Mouse (Mus musculus) embryonic facial prominence, embryonic 11.5 days (tissue): ENCODE measurements at regions not wholly inside any gene's neighbourhood (a gene's known extent, or its start where the extent isn't known, plus 50 kb on each side); places are given as distances from the start of the nearest gene placed in this dataset.

Experiments used
- ATAC-seq: fragments of 200-750 bp; cut with Nextera tagmentation; replicated peaks from 2 replicates; pipeline ENCODE4 v1.8.0; 2017; ENCODE audit warnings: low read depth; ENCODE audit not compliant: insufficient number of reproducible peaks, low FRiP score, low TSS enrichment
- DNase-seq: peaks from one replicate; pipeline ENCODE4 v3.0.0-alpha.2; 2015; ENCODE audit warnings: low spot score
- H3K27ac ChIP-seq: fragments of 300-500 bp; sonication (generic); replicated peaks from 2 replicates; pipeline ENCODE4 v1.5.1; 2014; ENCODE audit warnings: mild to moderate bottlenecking, low read depth, low read length, control low read depth
- H3K27me3 ChIP-seq: fragments of 300-500 bp; sonication (generic); 2 replicates; pipeline ENCODE4 v1.6.1; 2014; ENCODE audit warnings: mild to moderate bottlenecking, low read length, moderate library complexity, mixed read lengths; ENCODE audit not compliant: control insufficient read depth, insufficient read depth
- H3K36me3 ChIP-seq: fragments of 300-500 bp; sonication (generic); replicated peaks from 2 replicates; pipeline ENCODE4 v1.6.1; 2014; ENCODE audit warnings: low read depth, mild to moderate bottlenecking, low read length, moderate library complexity, mixed read lengths; ENCODE audit not compliant: control insufficient read depth, insufficient read depth
- H3K4me1 ChIP-seq: fragments of 300-500 bp; sonication (generic); 2 replicates; pipeline ENCODE4 v1.6.1; 2014; ENCODE audit warnings: low read length, mixed read lengths; ENCODE audit not compliant: control insufficient read depth, insufficient read depth
- H3K4me2 ChIP-seq: fragments of 300-500 bp; sonication (generic); 2 replicates; pipeline ENCODE4 v1.6.1; 2014; ENCODE audit warnings: low read depth, mild to moderate bottlenecking, control low read depth, low read length, moderate library complexity
- H3K4me3 ChIP-seq: fragments of 300-500 bp; sonication (generic); 2 replicates; pipeline ENCODE4 v1.5.1; 2014; ENCODE audit warnings: low read depth, low read length, control low read depth
- H3K9ac ChIP-seq: fragments of 300-500 bp; sonication (generic); replicated peaks from 2 replicates; pipeline ENCODE4 v1.6.1; 2014; ENCODE audit warnings: mild to moderate bottlenecking, control low read depth, low read length
- H3K9me3 ChIP-seq: fragments of 300-500 bp; sonication (generic); replicated peaks from 2 replicates; pipeline ENCODE4 v1.6.1; 2016; ENCODE audit warnings: mild to moderate bottlenecking, low read length, inconsistent platforms, mixed read lengths; ENCODE audit not compliant: control insufficient read depth
- WGBS: fragments of 180-500 bp; shearing (Covaris S2); extraction: QIAGEN DNeasy Blood & Tissue Kit; methylation state at CpG from one replicate; pipeline ENCODE4 v1.1.7; 2014; 5-methylcytosine and 5-hydroxymethylcytosine counted together

DNA sequence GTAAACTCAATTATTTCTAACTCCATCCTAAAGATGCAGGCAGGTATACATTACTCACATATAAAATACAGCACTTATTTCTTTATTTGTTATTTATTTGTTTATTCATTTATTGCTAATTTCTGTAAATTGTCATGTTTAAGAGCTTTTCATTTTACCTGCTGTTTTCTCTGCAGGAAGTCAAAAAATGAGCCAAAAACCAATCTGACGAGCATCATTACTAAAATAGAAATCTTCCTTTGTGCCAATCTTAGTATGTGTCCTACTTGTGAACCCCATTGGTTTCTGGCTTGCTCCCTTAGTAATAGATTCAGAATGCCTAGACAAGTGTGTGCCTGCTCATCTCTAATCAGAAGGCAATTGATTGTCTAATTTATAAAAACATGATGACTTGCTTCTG lies 495.1 kb upstream of the Manea start:
- no peak overlapping the region for H3K4me3 ChIP-seq
- no peak for ATAC-seq

DNA sequence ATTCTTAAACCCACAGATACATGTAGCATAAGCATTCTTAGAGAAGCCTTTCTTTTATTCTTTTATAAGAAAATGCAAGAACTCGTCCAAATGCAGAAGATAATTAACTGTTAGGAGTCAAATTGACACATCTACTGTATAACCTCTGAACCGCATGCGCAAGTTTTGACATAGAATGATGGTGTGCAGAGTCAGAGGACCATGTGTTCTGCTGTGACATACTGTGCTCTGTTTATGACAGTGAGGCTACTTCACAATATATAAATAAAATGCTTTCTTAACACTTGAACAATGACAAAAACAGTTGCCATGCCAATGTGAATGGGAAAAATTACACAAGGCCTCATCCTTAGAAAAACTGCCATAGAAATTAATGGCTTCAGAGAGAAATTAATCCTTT lies 454.1 kb upstream of the Manea start:
- DNase-seq: no peak
- WGBS: 84% methylated on average over 3 of the region's 3 CpGs
- ATAC-seq: no peak
- Histone ChIP-seq H3K36me3 (no peaks in the 10 kb centered on the region), H3K9ac (no peak overlapping the region), H3K4me2 (no peak overlapping the region), H3K4me3 (no peak overlapping the region), H3K4me1 (no peaks in the 10 kb centered on the region), H3K9me3 (no peaks in the 10 kb centered on the region), H3K27me3 (no peaks in the 10 kb centered on the region), H3K27ac (no peak overlapping the region)

More for the DNA sequence above, 495.1 kb upstream of the Manea start:
- Histone ChIP-seq H3K36me3 (no peaks in the 10 kb centered on the region), H3K9me3 (no peaks in the 10 kb centered on the region), H3K9ac (no peak overlapping the region), H3K4me1 (no peaks in the 10 kb centered on the region), H3K27ac (no peak overlapping the region), H3K27me3 (no peaks in the 10 kb centered on the region), H3K4me2 (no peak overlapping the region)
- 76% methylated on average over 1 of the region's 1 CpGs for WGBS
- no peak for DNase-seq

DNA sequence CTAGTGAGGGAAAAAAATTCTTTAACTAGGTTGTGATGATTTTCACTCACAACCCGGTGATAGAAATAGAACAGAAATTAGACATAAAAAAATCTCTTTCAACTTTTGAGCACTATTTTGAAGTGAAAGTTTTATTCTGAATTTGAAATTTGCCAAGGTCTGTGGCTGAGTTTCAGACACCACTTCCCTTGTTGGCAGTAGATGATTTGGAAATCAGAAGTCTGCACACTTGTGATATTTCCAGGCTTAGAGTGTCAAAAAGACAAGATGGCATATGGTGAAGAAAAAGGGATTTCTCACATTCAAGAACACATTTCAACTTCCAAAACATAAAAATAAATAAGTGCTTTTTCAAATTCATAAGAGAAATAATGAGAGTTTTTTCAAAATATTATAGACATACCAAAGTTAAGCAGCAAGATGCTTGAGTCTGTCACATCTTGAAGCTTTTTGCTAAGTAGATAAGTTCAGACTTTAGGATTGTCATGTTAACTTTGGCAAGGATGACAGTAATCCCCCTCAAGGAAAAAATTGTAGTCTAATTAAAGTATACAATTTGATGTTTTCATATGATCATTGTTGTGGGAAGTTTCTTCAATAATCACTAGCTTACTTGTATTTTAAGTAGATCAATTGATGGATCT lies 446.6 kb upstream of the Manea start:
- 89% methylated on average over 1 of the region's 1 CpGs for WGBS

DNA sequence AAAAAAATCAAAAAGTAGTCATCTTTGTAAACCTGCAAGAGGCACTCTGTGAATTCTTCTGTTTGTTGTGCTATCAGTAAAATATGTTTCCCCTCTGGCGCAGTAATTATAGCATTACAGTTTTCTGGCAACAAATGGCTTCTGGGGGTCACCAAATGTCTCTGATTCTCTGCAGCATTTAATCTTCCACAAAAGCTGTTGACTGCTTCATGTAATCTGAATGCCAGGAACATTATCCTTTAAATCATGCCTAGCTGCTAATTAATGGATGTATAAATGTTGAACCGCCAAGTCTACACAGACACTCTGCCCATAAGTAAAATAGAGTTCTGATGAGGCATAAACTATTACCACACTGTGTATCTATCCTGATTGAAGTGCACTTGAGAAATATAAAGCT lies 421.2 kb upstream of the Manea start:
- Histone ChIP-seq H3K9ac (no peak overlapping the region), H3K4me2 (no peak overlapping the region), H3K4me1 (no peaks in the 10 kb centered on the region), H3K9me3 (no peaks in the 10 kb centered on the region), H3K27me3 (no peaks in the 10 kb centered on the region), H3K4me3 (no peak overlapping the region), H3K27ac (no peak overlapping the region), H3K36me3 (no peaks in the 10 kb centered on the region)
- ATAC-seq (no peak), DNase-seq (peak; percentile 1)
- WGBS: 79% methylated on average over 2 of the region's 2 CpGs

More for the DNA sequence above, 446.6 kb upstream of the Manea start:
- H3K27ac ChIP-seq: no peak overlapping the region
- DNase-seq (no peak), ATAC-seq (no peak)
- H3K9ac ChIP-seq: no peak overlapping the region
- H3K4me2 ChIP-seq: no peak overlapping the region
- H3K36me3 ChIP-seq: no peaks in the 10 kb centered on the region
- H3K9me3 ChIP-seq: no peaks in the 10 kb centered on the region
- H3K27me3 ChIP-seq: no peaks in the 10 kb centered on the region
- H3K4me3 ChIP-seq: no peak overlapping the region
- no peaks in the 10 kb centered on the region for H3K4me1 ChIP-seq

DNA sequence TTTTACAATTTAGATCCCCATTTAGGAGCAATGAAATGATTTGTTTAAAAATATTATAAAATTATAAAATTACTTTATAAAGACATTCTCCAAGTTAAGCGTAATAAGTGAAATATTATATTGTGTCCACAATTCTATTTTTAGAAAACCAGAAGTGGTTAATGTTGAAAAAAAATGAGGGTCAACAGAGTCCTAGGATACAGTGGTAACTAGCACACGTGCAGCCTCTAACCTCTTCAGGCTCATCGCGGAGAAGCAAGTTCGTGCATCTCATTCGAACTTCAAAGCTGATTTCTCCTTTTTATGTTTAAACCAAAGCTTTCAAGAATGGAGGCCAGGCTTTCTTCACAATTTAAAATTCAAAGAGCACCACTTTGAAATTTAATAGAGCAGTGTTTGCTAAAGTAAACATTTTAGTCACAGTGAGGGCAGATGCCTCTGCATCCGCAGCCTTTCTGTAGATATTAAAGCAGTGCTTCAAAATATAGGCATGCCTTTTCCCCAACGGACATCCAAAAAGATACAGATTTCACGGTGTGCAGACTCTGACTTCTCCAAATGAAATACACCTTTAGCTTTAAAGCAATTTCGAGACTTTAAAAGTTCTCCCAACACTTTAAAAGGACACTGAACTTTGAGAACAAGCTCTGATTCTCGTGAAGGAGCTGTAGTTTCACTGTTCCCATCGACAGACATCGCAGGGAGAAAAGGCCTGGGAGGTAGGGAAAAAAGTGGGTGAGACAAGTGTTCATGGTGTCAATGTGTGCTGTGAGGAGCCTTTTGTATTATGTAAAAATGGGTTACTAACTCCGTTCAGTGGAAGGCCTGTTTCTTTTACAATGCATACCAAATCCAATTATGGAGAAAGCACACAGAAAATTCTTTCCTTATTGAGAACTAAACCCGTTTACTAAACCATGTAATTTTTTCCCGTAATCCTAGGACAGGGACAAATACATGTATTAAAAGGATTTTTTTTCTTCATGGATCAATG lies 419.8 kb upstream of the Manea start:
- Histone ChIP-seq H3K9ac (no peak overlapping the region), H3K36me3 (no peaks in the 10 kb centered on the region), H3K4me1 (no peaks in the 10 kb centered on the region), H3K27me3 (no peaks in the 10 kb centered on the region), H3K9me3 (no peaks in the 10 kb centered on the region), H3K4me3 (no peak overlapping the region), H3K4me2 (no peak overlapping the region), H3K27ac (no peak overlapping the region)
- ATAC-seq: no peak
- WGBS: 48% methylated on average over 16 of the region's 16 CpGs
- peak; percentile 18 for DNase-seq

DNA sequence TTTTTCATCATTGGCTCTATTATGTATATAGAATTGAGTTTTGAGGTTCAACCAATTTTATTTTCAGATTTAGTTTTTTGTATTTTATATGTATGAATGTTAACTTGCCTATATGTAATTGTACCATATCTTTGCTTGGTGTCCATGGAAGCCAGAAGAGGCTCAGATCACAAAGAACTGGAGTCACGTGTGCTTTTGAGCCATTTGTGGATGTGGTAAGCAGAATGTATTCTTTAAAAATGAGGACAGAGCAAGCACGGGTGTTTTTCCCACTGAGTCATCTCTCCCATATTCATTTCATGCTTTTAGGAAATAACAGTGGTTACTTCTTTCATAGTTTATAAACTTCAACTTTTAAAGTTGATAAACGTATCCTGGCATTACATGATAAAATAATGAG lies 394.1 kb upstream of the Manea start:
- no peaks in the 10 kb centered on the region for H3K4me1 ChIP-seq
- H3K36me3 ChIP-seq: no peaks in the 10 kb centered on the region
- ATAC-seq (no peak), DNase-seq (no peak)
- H3K27ac ChIP-seq: no peak overlapping the region
- no peaks in the 10 kb centered on the region for H3K9me3 ChIP-seq
- H3K9ac ChIP-seq: no peak overlapping the region
- H3K4me3 ChIP-seq: no peak overlapping the region
- no peaks in the 10 kb centered on the region for H3K27me3 ChIP-seq
- WGBS: 84% methylated on average over 3 of the region's 3 CpGs
- no peak overlapping the region for H3K4me2 ChIP-seq

DNA sequence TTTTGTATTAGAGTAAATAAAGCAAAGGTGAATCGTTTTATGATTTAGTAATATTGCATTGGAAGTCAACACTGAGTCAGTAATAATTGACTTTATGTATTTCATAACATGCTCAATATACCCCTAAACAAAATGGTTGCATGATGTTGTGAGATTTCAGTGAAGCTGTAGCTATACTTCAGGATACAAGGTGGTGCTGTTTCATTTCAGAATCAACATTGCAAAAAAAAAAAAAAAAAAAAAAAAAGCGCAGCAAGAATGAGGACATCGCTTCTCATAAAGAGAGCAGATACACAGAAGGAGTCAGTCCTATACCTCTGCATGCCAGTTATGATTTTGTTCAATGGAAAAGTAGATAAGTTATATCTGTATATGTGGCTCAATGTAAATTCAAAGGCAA lies 389.7 kb upstream of the Manea start:
- ATAC-seq (no peak), DNase-seq (no peak)
- Histone ChIP-seq H3K36me3 (no peaks in the 10 kb centered on the region), H3K4me1 (no peaks in the 10 kb centered on the region), H3K27ac (no peak overlapping the region), H3K4me2 (no peak overlapping the region), H3K4me3 (no peak overlapping the region), H3K9me3 (no peaks in the 10 kb centered on the region), H3K9ac (no peak overlapping the region), H3K27me3 (no peaks in the 10 kb centered on the region)
- 95% methylated on average over 3 of the region's 3 CpGs for WGBS

DNA sequence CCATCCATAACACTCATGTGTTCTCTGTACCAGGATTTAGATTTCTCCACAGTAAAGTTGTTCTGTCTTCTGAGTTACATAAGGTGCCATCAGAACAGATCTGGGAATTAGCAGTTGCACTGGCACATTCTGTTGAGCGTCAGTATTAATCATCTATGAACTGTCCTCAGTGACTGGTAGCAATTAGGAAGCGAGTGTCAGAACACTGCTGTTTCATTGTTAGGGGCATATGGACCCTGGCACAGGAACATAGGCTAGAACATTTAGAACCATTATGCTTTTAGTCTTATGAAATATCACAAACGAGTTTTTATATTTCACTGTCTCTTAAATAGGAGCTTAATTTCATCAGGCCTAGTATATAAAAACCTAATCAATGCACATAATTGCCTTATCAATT lies 367.7 kb upstream of the Manea start:
- Histone ChIP-seq H3K36me3 (no peaks in the 10 kb centered on the region), H3K27ac (no peak overlapping the region)
- 77% methylated on average over 3 of the region's 3 CpGs for WGBS

More for the DNA sequence above, 367.7 kb upstream of the Manea start:
- ATAC-seq: no peak
- DNase-seq: no peak
- Histone ChIP-seq H3K4me3 (no peak overlapping the region), H3K27me3 (no peaks in the 10 kb centered on the region), H3K4me1 (no peaks in the 10 kb centered on the region), H3K9ac (no peak overlapping the region), H3K4me2 (no peak overlapping the region), H3K9me3 (no peaks in the 10 kb centered on the region)
